Mouse (Mus musculus) lung, embryonic 15.5 days (tissue): ENCODE measurements around the gene Bicral. TPM values are rescaled to one million over a fixed set of nuclear protein-coding genes. Genes with fewer than 3 reads are reported as not detected.

Source experiments
- ATAC-seq: fragments of 200-750 bp; cut with Nextera tagmentation; 2 replicates; pipeline ENCODE4 v1.8.0; 2017; ENCODE audit warnings: moderate number of reproducible peaks, borderline replicate concordance; ENCODE audit not compliant: low FRiP score, low TSS enrichment; ENCODE audit errors: extremely low read depth
- H3K27ac ChIP-seq: fragments of 300-500 bp; sonication (generic); 2 replicates; pipeline ENCODE4 v1.5.1; 2015; ENCODE audit warnings: moderate library complexity, mild to moderate bottlenecking, inconsistent platforms
- H3K27me3 ChIP-seq: fragments of 300-500 bp; sonication (generic); 2 replicates; pipeline ENCODE4 v1.6.1; 2015; ENCODE audit warnings: inconsistent platforms
- H3K36me3 ChIP-seq: fragments of 300-500 bp; sonication (generic); 2 replicates; pipeline ENCODE4 v1.6.1; 2015; ENCODE audit warnings: inconsistent platforms
- H3K4me1 ChIP-seq: fragments of 300-500 bp; sonication (generic); 2 replicates; pipeline ENCODE4 v1.6.1; 2015; ENCODE audit warnings: inconsistent platforms
- H3K4me2 ChIP-seq: fragments of 300-500 bp; sonication (generic); 2 replicates; pipeline ENCODE4 v1.6.1; 2015; ENCODE audit warnings: inconsistent platforms, mild to moderate bottlenecking, moderate library complexity
- H3K4me3 ChIP-seq: fragments of 300-500 bp; sonication (generic); 2 replicates; pipeline ENCODE4 v1.5.1; 2015; ENCODE audit warnings: mild to moderate bottlenecking, inconsistent platforms
- H3K9ac ChIP-seq: fragments of 300-500 bp; sonication (generic); 2 replicates; pipeline ENCODE4 v1.6.1; 2015; ENCODE audit warnings: inconsistent platforms
- H3K9me3 ChIP-seq: fragments of 300-500 bp; sonication (generic); 2 replicates; pipeline ENCODE4 v1.6.1; 2016; ENCODE audit warnings: inconsistent platforms
- WGBS: fragments of 180-500 bp; shearing (Covaris S2); methylation state at CpG from one replicate; pipeline ENCODE4 v1.1.7; 2015; 5-methylcytosine and 5-hydroxymethylcytosine counted together
- polyA plus RNA-seq: library from polyadenylated mRNA; unstranded; fragments of >200 nt; fragmentation: Nextera tagmentation; extraction: Ambion mirVana; gene quantifications from 2 replicates; pipeline ENCODE4 v1.2.1, GENCODE M21; 2015

Gene Bicral
- polyA plus RNA-seq, 1 experiment from 2014 or later, result 4.0 TPM

- H3K4me3 ChIP-seq, result no peak overlapping the region
- no peaks in the 10 kb centered on the region for H3K27me3 ChIP-seq
- no peak overlapping the region for H3K27ac ChIP-seq
- no peak overlapping the region for H3K9ac ChIP-seq
- WGBS, result 78% methylated on average over 6 of the region's 6 CpGs
- no peak overlapping the region for H3K4me2 ChIP-seq
- H3K4me1 ChIP-seq, result peaks cover 8% of the 10 kb centered on the region; the same call in 1 of the 2 replicates
- no peak for ATAC-seq
- H3K36me3 ChIP-seq, result no peaks in the 10 kb centered on the region
- H3K9me3 ChIP-seq, result no peaks in the 10 kb centered on the region
Measured at GRCm38 (mm10) chr17:46835093-46835715, 23.1 kb downstream of the Bicral start.

GRCm38 (mm10) chr17:46832981-46833305, 25.3 kb downstream of the Bicral start:
- Histone ChIP-seq H3K9ac (no peak overlapping the region), H3K27ac (no peak overlapping the region), H3K36me3 (peaks cover 8% of the 10 kb centered on the region), H3K9me3 (no peaks in the 10 kb centered on the region), H3K4me1 (peaks cover 8% of the 10 kb centered on the region; the same call in 1 of the 2 replicates), H3K4me3 (no peak overlapping the region), H3K27me3 (no peaks in the 10 kb centered on the region), H3K4me2 (no peak overlapping the region)
- ATAC-seq, result no peak
- 80% methylated on average over 4 of the region's 4 CpGs for WGBS

DNA sequence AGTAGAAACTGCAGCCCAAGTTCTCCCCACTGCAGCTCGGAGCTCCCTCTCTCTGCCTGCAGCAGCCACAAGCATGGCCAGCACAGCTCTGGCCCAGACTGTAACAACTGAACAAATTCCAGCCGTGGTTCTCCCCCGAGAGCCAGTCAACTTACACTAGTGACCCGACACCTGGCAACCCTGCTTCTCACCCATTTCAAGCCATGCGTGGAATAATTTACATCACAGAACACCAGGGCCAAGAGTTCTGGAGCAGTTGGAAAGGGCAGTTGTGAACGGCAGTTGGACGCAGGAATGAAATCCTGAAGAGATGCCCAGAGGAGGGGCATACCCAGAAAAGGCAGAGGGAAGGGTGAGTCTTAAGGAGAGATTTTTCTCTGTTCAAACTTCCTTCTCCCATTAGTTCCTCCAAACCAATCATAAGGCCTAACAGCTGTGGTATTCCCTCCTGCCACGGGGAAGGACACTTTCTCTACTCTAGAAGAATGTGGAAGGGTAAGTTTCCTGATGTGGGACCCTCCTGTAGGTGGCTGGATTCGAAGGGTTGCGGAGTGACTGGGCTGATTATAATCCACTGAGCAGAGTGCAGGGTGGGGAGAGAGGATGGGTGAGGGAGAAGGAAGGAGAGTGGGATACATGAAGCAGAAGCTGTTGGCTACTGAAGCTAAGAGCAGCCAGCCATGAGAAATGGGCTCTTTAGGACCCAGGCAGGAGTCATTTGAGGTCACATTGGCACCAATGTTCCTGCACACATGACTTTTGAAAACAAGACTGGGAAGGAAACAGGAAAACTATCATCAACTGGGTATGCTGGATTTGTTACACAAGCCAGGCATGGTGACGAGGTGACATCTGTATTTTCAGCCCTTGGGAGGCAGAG, 25.9 kb downstream of the Bicral start:
- ATAC-seq, result no peak
- no peak overlapping the region for H3K27ac ChIP-seq
- peaks cover 8% of the 10 kb centered on the region; the same call in 1 of the 2 replicates for H3K4me1 ChIP-seq
- H3K9me3 ChIP-seq, result no peaks in the 10 kb centered on the region
- peaks cover 9% of the 10 kb centered on the region for H3K36me3 ChIP-seq
- 55% methylated on average over 11 of the region's 11 CpGs for WGBS
- no peak overlapping the region for H3K4me3 ChIP-seq
- no peak overlapping the region for H3K4me2 ChIP-seq
- H3K27me3 ChIP-seq, result no peaks in the 10 kb centered on the region
- no peak overlapping the region for H3K9ac ChIP-seq

DNA sequence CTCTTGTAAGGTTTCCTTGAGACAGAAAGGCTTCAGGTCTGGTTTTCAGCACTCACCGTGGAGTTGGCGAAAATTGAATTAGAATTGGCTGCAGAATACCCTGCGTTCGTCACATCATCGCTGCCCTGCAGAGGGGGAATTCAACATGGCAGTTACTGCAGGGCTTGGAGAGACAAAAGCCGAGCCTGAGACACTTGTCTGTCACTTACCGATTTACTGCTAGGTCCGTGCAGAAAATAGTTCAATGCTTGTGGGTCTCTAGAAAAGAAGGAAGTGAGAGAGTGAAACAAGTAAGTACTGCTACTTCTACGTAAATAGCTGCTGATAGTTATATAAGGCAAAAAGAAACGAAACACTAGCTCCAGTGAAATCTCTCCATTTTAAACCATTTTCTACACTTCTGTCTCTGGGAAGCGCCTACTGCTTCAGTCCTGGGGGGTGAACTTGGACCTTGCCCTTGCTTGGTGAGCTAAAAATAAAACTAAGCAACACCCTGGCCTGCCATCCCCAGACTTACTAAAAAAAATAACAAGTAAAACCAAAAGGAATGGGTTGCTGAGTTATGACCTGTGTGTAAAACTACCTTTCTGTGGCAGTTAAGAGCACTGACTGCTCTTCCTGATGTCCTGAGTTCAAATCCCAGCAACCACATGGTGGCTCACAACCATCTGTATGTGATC, 28.3 kb downstream of the Bicral start:
- H3K4me3 ChIP-seq, result no peak overlapping the region
- 88% methylated on average over 11 of the region's 11 CpGs for WGBS

DNA sequence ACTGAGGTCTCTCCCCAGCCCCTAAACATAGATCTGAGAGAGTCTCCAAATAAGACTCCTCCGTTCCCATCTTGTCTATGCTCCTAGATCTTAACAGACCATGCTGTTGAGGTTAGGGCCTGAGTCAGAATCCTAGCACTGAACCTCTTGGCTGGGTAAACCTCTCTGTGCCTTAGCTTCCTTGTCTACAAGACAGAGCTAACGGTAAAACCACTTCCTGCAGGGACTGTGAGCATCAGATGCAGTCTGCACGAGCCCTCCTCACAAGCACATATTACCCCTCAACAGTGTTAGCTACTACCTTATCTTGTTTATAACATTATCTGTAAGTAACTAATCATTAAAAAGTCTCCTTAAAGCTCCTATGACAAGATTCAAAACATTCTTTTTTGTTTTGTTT, 29.3 kb downstream of the Bicral start:
- ATAC-seq, result no peak
- no peaks in the 10 kb centered on the region for H3K9me3 ChIP-seq
- no peak overlapping the region for H3K9ac ChIP-seq
- WGBS, result 76% methylated on average over 3 of the region's 3 CpGs
- no peaks in the 10 kb centered on the region for H3K27me3 ChIP-seq
- H3K4me2 ChIP-seq, result no peak overlapping the region
- H3K4me3 ChIP-seq, result no peak overlapping the region
- peaks cover 33% of the 10 kb centered on the region for H3K36me3 ChIP-seq
- peaks cover 8% of the 10 kb centered on the region; the same call in 1 of the 2 replicates for H3K4me1 ChIP-seq
- H3K27ac ChIP-seq, result no peak overlapping the region

More for the DNA sequence above, 28.3 kb downstream of the Bicral start:
- no peak overlapping the region for H3K27ac ChIP-seq
- H3K4me2 ChIP-seq, result no peak overlapping the region
- no peaks in the 10 kb centered on the region for H3K9me3 ChIP-seq
- no peaks in the 10 kb centered on the region for H3K27me3 ChIP-seq
- ATAC-seq, result no peak
- H3K36me3 ChIP-seq, result peaks cover 23% of the 10 kb centered on the region
- peaks cover 8% of the 10 kb centered on the region; the same call in 1 of the 2 replicates for H3K4me1 ChIP-seq
- H3K9ac ChIP-seq, result no peak overlapping the region

DNA sequence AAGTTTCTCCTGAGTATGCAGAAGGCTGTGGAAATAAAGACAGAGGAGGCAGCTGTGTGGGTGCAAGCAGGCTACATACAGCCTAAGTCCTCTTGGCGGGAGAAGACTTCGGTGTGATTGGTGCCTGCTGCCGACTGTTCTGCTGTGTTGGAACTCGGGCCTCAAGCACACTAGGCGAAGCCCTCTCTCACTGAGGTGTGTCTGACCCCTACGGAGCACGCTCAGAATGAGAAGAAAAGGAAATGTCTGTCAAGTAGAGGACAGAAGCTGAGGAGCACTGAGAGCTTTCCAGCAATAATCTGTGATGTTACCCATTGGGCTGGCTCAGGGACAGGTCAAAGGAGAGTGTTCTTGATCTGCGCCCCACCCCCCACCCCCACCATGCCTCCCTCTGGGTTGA, 35.2 kb downstream of the Bicral start:
- Histone ChIP-seq H3K4me2 (no peak overlapping the region), H3K4me1 (no peaks in the 10 kb centered on the region), H3K27ac (no peak overlapping the region), H3K4me3 (no peak overlapping the region), H3K9ac (no peak overlapping the region), H3K9me3 (no peaks in the 10 kb centered on the region), H3K27me3 (no peaks in the 10 kb centered on the region), H3K36me3 (peaks cover 31% of the 10 kb centered on the region; the same call in 1 of the 2 replicates)
- no peak for ATAC-seq
- 94% methylated on average over 8 of the region's 8 CpGs for WGBS

GRCm38 (mm10) chr17:46820628-46821027, 37.7 kb downstream of the Bicral start:
- no peak overlapping the region for H3K4me2 ChIP-seq
- no peaks in the 10 kb centered on the region for H3K4me1 ChIP-seq
- no peaks in the 10 kb centered on the region for H3K9me3 ChIP-seq
- WGBS, result 85% methylated on average over 7 of the region's 7 CpGs
- no peak overlapping the region for H3K9ac ChIP-seq
- H3K4me3 ChIP-seq, result no peak overlapping the region
- ATAC-seq, result no peak
- H3K36me3 ChIP-seq, result peaks cover 21% of the 10 kb centered on the region; the same call in 1 of the 2 replicates
- H3K27ac ChIP-seq, result no peak overlapping the region
- H3K27me3 ChIP-seq, result no peaks in the 10 kb centered on the region

- Histone ChIP-seq H3K27me3 (no peaks in the 10 kb centered on the region), H3K4me2 (no peak overlapping the region), H3K27ac (no peak overlapping the region), H3K4me3 (no peak overlapping the region), H3K36me3 (peaks cover 8% of the 10 kb centered on the region; the same call in 1 of the 2 replicates), H3K9ac (no peak overlapping the region), H3K4me1 (no peaks in the 10 kb centered on the region), H3K9me3 (no peaks in the 10 kb centered on the region)
- ATAC-seq, result no peak
- WGBS, result 83% methylated on average over 12 of the region's 12 CpGs
Measured at GRCm38 (mm10) chr17:46817734-46818158, 40.5 kb downstream of the Bicral start.

- Histone ChIP-seq H3K4me1 (no peaks in the 10 kb centered on the region), H3K9ac (no peak overlapping the region), H3K36me3 (peaks cover 16% of the 10 kb centered on the region), H3K4me2 (no peak overlapping the region), H3K27me3 (no peaks in the 10 kb centered on the region), H3K27ac (no peak overlapping the region), H3K9me3 (no peaks in the 10 kb centered on the region), H3K4me3 (no peak overlapping the region)
- ATAC-seq, result no peak
- 77% methylated on average over 13 of the region's 13 CpGs for WGBS
Measured at GRCm38 (mm10) chr17:46816306-46816705, 42.0 kb downstream of the Bicral start.

DNA sequence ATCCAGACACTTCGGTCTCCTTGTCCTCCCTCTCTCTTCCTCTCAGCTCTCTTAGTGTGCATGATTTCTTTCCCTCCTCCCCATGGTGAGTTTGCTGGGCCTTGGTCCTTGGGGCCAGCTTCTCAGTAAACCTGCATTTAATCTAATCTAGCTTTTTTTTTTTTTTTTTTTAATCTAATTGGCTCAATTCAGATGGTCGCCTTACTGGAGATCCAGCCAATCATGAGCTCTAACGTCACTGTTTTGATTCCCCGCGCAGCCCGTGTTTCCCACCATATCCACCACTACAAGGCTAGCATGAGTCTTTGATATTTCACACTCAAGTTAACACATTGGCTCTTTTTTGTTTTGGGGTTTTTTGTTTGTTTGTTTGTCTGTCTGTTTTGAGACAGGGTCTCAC, 43.8 kb downstream of the Bicral start:
- no peaks in the 10 kb centered on the region for H3K27me3 ChIP-seq
- peaks cover 14% of the 10 kb centered on the region for H3K36me3 ChIP-seq
- no peak overlapping the region for H3K4me3 ChIP-seq
- no peaks in the 10 kb centered on the region for H3K9me3 ChIP-seq
- ATAC-seq, result no peak
- H3K9ac ChIP-seq, result no peak overlapping the region
- no peak overlapping the region for H3K4me2 ChIP-seq
- H3K27ac ChIP-seq, result no peak overlapping the region
- WGBS, result 93% methylated on average over 6 of the region's 6 CpGs
- no peaks in the 10 kb centered on the region for H3K4me1 ChIP-seq

DNA sequence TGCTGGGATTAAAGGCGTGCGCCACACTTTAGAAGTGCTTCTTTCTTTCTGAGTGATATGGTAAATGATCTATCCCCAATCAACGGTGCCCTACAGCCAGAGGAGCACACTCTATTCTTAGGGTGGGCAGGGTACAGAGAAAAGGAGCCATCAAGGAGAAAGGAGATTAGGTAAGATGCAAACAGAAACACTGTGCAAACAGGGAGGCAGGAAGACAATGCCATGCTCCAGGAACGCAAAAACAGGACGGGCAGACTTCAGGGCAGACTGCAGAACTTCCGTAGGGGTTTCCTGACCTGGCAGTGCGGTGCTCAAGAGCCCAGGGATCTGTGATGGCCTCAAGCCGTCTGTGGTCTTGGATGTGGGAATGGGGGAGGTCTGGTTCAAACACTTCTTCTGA, 44.6 kb downstream of the Bicral start:
- no peak overlapping the region for H3K9ac ChIP-seq
- ATAC-seq, result no peak
- WGBS, result 74% methylated on average over 8 of the region's 8 CpGs
- no peak overlapping the region for H3K4me3 ChIP-seq
- H3K4me1 ChIP-seq, result no peaks in the 10 kb centered on the region
- H3K27ac ChIP-seq, result no peak overlapping the region
- no peaks in the 10 kb centered on the region for H3K9me3 ChIP-seq
- no peak overlapping the region for H3K4me2 ChIP-seq
- H3K36me3 ChIP-seq, result peaks cover 18% of the 10 kb centered on the region
- H3K27me3 ChIP-seq, result no peaks in the 10 kb centered on the region

DNA sequence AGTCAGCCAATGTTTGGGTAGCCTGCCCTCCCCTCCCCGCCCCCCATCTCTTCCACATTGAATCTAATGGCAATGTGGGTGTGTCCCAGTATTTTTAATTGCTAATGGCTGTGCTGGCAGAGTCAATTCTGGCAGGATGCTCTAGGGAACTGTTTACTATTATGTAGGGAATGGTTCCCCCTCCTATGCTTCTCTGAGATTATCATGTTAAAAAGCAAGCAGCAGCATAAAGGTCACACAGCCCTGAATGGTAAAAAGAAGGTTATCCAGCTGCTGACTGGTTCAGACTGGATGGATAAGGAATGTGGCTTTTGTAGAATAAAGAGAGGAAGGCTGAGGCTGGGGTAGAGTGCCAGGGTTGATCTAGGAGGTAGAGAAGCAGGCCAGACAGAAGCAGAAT, 45.8 kb downstream of the Bicral start:
- Histone ChIP-seq H3K36me3 (peaks cover 27% of the 10 kb centered on the region), H3K9ac (no peak overlapping the region), H3K27me3 (no peaks in the 10 kb centered on the region), H3K4me3 (no peak overlapping the region), H3K27ac (no peak overlapping the region), H3K4me1 (no peaks in the 10 kb centered on the region), H3K4me2 (no peak overlapping the region), H3K9me3 (no peaks in the 10 kb centered on the region)
- ATAC-seq, result no peak
- WGBS, result 93% methylated on average over 1 of the region's 1 CpGs
